Mouse (Mus musculus): ENCODE results near the gene Pcyt1a.

- TF ChIP-seq POLR2A (IDR thresholded peaks at IDR 0.05; ENCODE audit: insufficient read depth, low read depth, low read length) (no peak), CTCF (IDR thresholded peaks at IDR 0.05; ENCODE audit: insufficient read depth, low read depth, low read length) (no peak)
Measured at GRCm38 (mm10) chr16:32462950-32463349, 32.2 kb downstream of the Pcyt1a start.

Measured in olfactory bulb, adult 2 months (tissue).